Mouse (Mus musculus) heart, adult 2 months (tissue): ENCODE measurements around the gene Mpv17l2.

Source experiments
- CTCF ChIP-seq: fragments of 200-600 bp; IDR thresholded peaks from 2 replicates; pipeline ENCODE4 v1.8.1; 2022; ENCODE audit warnings: antibody characterized with exemption, mild to moderate bottlenecking, moderate library complexity
- EP300 ChIP-seq: fragments of 200-500 bp; IDR thresholded peaks from 2 replicates; pipeline ENCODE4 v1.6.1; 2011; ENCODE audit warnings: low read depth, low read length, control low read depth; ENCODE audit not compliant: insufficient read depth
- POLR2A ChIP-seq: fragments of 200-500 bp; IDR thresholded peaks from 2 replicates; pipeline ENCODE4 v1.6.1; 2011; ENCODE audit warnings: mild to moderate bottlenecking, low read depth, low read length, control low read depth; ENCODE audit not compliant: insufficient read depth

- TF ChIP-seq POLR2A: peak; percentile 87
- peak; percentile 82; the same call in 1 of the 2 replicates for TF ChIP-seq EP300
- TF ChIP-seq CTCF: 0 out of 2 replicates have a peak, but pooled peaks have one; percentile 5
These were observed 6.5 kb downstream of the Mpv17l2 start, which contains the start of gene Rab3a for GRCm38 (mm10) chr8:70754043-70754870.
